Mouse (Mus musculus) CH12F3 (cell line): ENCODE results near the gene Pias4.
"Not testable (repeated sequence)": the region's sequence is repeated elsewhere in the genome, so short reads cannot be mapped to it uniquely, and the experiment has no call there.

Experiments
- in situ Hi-C: fragments of 300-500 bp; cut with MboI; formaldehyde crosslinking; loops from 2 replicates; pipeline ENCODE4 v1.14.3; 2020; ENCODE audit warnings: low sequenced_read_pairs

The Pias4 gene

GRCm38 (mm10) chr10:81167200-81168086 lies at the start of gene Pias4:
Gene Pias4, minus strand, starts transcription at chr10:81167923.
- in situ Hi-C loops: no loop called here

DNA sequence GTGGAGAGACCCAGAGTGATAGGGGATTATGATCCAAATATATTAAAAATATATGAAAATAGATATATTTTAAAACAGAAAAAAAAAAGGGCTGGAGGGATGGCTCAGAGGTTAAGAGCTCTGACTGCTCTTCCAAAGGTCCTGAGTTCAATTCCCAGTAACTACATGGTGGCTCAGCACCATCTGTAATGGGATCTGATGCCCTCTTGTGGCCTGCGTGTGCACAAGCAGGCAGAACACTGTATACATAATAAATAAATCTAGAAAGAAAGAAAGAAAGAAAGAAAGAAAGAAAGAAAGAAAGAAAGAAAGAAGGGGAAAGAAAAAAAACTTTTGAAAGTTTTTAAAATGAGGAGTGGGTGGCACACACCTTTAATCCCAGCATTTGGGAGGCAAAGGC lies 49.5 kb upstream of the Pias4 start:
- in situ Hi-C loops: not testable (repeated sequence)

GRCm38 (mm10) chr10:81216810-81217209 lies 49.1 kb upstream of the Pias4 start:
- in situ Hi-C loops: no loop called here

DNA sequence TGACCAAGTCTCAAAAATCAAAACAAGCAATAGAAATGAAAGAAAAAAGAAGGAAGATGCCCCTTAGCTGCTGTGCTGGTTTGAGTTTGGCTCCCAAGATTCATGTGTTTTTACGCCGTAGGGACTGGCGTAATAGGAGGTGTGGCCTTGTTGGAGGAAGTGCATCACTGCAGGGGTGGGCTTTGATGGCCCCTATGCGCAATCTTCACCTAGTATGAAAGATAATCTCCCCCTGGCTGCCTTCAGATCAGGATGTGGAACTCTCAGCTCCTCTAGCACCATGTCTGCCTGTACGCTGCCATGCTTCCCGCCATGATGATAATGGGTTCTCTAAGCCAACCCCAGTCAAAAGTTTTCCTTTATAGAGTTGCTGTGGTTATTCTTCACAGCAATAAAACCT lies 48.5 kb upstream of the Pias4 start:
- in situ Hi-C loops: no loop called here

- in situ Hi-C loops: no loop called here
Observed at GRCm38 (mm10) chr10:81210154-81210553, 42.4 kb upstream of the Pias4 start.

DNA sequence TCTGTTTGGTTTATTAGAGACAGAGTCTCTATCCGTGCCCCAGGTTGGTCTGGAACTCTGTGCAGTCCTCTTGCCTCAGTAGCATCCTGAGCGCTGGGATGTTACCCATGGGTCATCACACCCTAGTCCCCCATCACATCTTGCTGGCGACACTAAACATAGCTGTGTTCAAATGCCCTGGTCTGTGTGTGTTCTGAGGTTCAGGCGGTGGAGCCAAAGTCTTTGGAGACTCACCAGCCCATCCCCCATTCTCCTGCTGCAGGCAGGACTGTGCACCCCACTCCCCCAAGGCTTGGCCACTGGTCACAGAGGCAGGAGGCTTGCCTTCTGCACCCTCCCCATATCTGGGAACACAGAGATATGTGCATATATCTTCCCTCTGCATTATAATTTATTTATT lies 36.4 kb upstream of the Pias4 start:
- in situ Hi-C loops: no loop called here

- in situ Hi-C loops: no loop called here
Observed at GRCm38 (mm10) chr10:81202978-81203720, 35.4 kb upstream of the Pias4 start.

DNA sequence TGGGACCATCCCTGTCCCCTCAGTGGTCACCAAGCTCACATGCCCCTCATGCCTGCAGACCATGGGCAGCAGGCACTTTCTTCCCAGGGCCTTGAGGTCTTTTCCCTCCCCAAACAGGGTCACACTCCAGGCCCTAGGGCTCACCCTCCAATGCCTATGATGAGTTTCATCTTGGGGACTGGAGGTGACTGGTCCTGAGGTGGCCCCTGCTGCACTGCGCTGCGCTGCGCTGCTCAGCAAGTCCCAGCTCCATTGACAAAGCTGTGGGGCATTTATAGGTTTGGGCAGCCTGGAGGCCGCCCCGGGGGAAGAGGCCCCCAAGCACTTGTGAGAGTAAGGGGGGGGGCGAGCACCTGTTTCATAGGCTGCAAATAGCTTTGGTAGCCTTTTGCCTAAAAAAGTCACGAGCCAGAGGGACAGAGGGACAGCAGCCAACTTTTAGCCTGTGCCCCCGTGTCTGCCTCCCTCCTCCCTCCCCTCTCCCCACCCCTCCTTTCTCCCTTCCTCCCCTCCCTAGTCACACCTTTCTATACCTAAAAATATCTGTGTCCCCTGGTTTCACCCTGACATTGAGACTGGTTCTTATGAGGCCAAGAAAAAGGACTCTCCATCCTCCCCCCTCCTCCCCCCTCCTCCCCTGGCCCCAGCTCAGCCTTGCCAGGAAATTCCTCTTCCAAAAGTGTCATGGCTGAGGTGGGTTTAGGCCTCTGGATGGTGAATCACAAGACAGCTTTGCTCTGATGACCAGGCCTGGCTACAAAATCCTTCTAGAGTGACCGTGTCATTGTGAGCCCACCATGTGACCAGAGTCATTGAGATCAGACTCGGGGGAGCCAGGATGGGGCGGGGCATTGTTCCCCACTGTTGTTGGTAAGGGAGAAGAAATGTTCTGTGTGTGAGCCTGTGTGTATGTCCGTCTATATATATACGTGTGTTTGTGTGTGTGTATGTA lies 34.4 kb upstream of the Pias4 start, which contains the start of gene Nmrk2:
TSS of gene Nmrk2 (minus strand) at position 245 of the 952 bp plus-strand sequence.
- in situ Hi-C loops: no loop called here

DNA sequence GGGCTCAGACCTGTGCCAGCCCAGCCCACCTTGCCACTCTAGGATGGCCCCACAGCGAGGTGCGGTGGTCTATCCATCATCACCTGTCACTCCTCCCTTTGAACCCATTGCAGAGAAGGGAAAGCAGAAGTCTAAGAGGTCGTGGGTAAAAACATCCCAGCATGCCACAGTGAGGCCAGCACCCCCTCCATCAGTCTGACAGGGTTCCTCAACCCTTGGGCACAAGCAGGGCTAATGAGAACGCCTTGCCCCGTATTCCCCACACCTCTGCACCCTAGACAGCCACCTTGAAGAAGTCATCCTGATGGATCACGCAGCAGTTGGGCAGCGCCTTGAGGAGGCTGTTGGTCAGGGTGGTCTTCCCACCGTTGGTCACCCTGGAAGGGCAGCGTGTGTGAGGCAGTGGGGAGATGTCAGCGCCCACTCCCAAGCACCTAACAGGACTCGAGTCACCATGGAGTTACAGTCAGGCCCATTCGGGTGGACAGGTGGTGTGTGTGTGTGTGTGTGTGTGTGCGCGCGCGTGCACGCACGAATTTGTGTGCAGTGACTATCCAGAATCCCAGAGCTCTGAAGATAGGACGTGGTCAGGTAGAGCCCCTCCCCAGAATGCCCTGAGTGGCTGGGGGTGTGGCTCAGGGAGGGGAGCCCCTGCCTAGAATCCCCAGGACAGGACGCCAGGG lies 33.0 kb upstream of the Pias4 start:
- in situ Hi-C loops: no loop called here

DNA sequence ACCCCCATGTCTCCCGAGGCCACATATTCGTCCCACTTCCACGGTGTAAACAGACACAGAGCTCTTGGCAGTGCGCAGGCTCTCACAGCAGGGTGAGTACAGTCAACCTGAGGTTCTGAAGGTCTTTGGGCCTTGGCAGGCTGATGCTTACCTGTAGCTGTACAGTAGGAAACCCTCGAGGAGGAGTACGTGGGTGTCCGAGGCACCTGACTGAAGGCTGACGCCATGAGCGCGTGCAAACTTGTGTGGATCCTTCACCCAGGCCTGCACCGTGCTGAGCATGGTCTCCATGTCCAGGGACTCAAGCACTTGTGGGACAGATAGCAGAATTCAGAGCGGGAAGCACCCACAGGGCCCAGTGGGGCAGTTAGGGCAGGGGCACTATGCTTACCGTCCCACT lies 32.4 kb upstream of the Pias4 start:
- in situ Hi-C loops: no loop called here

GRCm38 (mm10) chr10:81198990-81199389 lies 31.3 kb upstream of the Pias4 start:
- in situ Hi-C loops: loop anchor here (10.0 kb wide), 1 partner anchor 146 kb away; the partner anchor contains the start of gene Gipc3

GRCm38 (mm10) chr10:81198230-81198629 lies 30.5 kb upstream of the Pias4 start:
- in situ Hi-C loops: loop anchor here (10.0 kb wide), 1 partner anchor 147 kb away; the partner anchor contains the start of gene Gipc3

DNA sequence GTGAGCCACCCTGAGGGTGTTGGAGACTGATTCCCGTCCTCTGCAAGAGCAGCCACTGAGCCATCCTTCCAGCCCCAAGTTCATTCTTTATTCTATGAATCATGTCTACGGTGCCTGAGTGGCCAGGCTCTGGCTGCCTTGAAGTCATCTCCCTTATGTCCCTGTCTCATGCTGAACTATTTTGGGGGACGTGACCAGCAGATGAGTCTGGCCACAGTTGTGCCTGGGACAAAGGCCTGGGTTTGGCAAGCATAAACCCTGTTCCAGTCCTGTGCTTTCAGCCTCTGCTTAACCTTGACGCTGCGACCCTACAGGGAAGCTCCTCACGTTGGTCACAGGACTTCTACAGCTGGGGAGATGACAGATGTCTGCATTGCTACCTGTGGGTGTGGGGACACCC lies 29.6 kb upstream of the Pias4 start:
- in situ Hi-C loops: loop anchor here (10.0 kb wide), 1 partner anchor 147 kb away; the partner anchor contains the start of gene Gipc3

GRCm38 (mm10) chr10:81196470-81197065 lies 28.8 kb upstream of the Pias4 start:
- in situ Hi-C loops: loop anchor here (10.0 kb wide), 1 partner anchor 148 kb away; the partner anchor contains the start of gene Gipc3

GRCm38 (mm10) chr10:81195300-81195699 lies 27.6 kb upstream of the Pias4 start:
- in situ Hi-C loops: loop anchor here (10.0 kb wide), 1 partner anchor 150 kb away; the partner anchor contains the start of gene Gipc3

- in situ Hi-C loops: loop anchor here (10.0 kb wide), 1 partner anchor 151 kb away; the partner anchor contains the start of gene Gipc3
Observed at GRCm38 (mm10) chr10:81193991-81194774, 26.5 kb upstream of the Pias4 start.

DNA sequence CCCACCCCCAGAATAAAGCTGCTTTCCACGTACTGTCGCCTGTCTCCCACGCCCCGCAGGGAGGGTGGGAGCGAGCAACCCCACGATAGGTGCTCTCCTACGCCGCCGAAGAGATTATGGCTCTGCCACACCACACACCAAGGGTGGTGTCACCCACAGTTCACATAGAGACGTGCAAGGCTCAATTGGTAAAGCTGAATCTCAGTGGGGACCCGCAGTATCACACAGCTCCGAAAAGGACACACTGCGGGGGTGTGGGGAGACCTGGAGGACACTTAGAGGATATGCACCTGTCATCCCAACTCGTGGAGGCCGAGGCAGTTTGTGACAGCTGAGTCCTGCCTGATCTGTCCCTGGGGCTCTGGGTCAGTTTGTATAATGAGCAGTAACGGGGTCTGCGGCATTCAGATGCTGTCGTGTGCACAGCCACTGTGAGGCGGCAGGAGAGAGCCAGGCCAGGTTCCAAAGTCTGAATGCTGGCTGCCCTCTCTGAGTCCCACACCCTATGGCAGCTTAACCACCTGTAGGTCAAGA lies 25.3 kb upstream of the Pias4 start:
- in situ Hi-C loops: loop anchor here (10.0 kb wide), 1 partner anchor 152 kb away; the partner anchor contains the start of gene Gipc3
